Mouse (Mus musculus) hindlimb bud, embryonic 11.5 days (tissue): Measurements from ENCODE around the gene Patl2.

Source experiments
- DNase-seq: peaks from one replicate; pipeline ENCODE4 v3.0.0-alpha.2; 2012; ENCODE audit warnings: low read depth, low spot score; ENCODE audit errors: extremely low spot score

Gene Patl2

DNA sequence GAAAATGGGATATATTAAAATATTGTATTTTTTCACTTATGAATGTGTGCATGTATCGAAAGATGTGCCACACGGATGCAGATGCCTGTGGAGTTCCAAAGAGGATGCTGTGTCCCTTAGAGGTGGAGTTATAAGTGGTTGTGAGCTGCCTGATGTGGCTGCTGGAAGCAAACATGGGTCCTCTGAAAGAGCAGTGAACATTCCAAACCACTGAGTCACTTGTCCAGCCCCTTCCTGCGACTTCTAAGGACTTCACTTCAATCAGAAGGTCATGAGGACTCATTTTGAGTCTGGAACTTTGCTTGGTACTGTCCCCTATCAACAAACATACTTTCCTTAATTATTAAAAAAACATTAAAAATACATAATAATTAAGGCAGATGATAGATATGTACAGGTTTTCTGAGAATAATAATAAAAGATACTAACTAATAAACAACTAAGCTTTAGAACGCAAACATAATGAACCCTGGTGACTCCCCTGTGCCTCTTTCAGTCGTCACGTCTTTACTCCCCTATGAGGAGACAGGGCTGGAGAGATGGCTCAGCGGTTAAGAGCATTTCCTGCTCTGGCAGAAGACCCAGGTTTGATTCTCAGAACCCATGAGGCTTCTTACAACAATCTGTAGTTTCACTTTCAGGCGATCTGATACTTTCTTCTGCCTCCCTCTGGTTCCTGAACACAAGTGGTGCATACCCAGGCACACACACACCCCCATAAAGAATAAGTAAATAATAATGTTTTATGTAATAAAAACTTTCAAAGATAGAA, 5.8 kb downstream of the Patl2 start:
- DNase-seq = no peak

GRCm38 (mm10) chr2:122172188-122172587, 13.8 kb downstream of the Patl2 start:
- DNase-seq = no peak

- no peak for DNase-seq
Measured at GRCm38 (mm10) chr2:122171292-122171691, 14.7 kb downstream of the Patl2 start.

GRCm38 (mm10) chr2:122164293-122164692, 21.7 kb downstream of the Patl2 start:
- no peak for DNase-seq

- no peak for DNase-seq
Measured at GRCm38 (mm10) chr2:122163430-122164195, 22.4 kb downstream of the Patl2 start.

- no peak for DNase-seq
Measured at GRCm38 (mm10) chr2:122162529-122162928, 23.5 kb downstream of the Patl2 start.

DNA sequence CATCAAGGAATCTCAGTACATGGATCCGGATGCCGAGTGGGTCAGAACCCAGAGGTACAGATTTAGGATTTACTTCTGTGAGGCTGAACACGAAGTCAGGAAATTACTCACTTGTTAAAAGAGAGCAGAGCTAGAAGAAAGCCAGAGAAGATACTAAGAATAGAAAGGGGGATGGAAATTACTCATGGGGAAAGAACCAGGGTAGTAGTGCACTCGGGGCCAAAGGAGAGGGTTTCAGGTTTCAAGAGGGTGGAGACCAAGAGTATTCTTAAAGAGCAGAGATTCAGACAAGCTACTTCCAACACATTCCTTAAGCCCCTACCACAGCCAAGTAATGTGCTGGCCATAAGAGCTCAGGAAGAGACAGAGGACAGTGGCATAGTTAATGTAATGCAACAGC, 24.4 kb downstream of the Patl2 start:
- DNase-seq = no peak

- DNase-seq = no peak
Measured at GRCm38 (mm10) chr2:122160680-122161079, 25.3 kb downstream of the Patl2 start, which contains the start of gene Trim69. Gene Trim69, plus strand, starts transcription at chr2:122160700.

- DNase-seq = no peak
Measured at GRCm38 (mm10) chr2:122159667-122160066, 26.3 kb downstream of the Patl2 start.

GRCm38 (mm10) chr2:122158362-122158802, 27.6 kb downstream of the Patl2 start:
- DNase-seq = no peak

- no peak for DNase-seq
Measured at GRCm38 (mm10) chr2:122157561-122157960, 28.4 kb downstream of the Patl2 start.

DNA sequence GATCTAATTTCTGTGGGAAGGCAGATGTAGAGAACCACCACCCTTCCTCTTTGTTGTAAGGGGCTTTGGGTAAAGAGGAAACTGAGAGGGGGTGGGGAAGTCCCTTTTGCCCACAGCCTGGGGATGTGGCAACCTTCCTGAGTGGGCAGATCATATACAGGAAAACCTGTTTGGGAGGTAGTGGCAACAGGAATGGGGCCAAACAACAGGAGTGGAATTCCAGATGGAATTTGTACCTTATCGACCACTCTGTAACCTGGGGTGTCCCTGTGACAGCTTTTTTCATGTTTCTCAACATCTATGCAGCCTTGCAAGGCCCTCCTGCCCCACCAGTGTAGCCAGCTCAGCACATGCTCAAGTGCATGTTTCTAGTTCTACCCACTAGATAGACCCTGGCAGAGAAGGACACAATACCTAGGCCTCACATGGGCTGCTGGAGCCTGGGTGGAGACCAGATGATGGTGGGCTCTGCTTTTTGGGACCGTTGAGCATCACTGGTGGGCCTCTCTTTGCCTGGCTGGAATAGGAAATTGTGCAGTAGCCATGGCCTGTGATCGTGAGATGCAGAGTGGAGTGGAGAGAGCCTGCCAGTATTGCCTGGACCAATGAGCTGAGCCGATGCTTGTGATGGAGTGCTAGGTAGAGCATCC, 29.8 kb downstream of the Patl2 start:
- no peak for DNase-seq

GRCm38 (mm10) chr2:122155292-122155691, 30.7 kb downstream of the Patl2 start:
- no peak for DNase-seq

DNA sequence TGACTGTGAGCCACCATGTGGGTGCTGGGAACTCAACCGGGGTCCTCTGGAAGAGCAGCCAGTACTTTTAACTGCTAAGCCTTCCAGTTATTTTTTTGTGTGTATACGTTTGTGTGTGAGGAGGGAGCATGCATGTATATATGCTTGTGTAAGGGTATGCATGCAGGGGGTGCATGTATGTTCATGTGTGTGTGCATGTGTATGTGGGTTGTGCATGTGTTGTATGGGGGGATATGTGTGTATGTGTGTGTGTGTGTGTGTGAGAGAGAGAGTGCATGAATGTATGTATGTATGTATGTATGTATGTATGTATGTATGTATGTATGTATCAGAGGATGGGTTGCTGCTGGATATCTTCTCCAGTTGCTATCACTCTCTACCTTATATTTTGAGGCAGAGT, 31.5 kb downstream of the Patl2 start:
- DNase-seq = no peak

DNA sequence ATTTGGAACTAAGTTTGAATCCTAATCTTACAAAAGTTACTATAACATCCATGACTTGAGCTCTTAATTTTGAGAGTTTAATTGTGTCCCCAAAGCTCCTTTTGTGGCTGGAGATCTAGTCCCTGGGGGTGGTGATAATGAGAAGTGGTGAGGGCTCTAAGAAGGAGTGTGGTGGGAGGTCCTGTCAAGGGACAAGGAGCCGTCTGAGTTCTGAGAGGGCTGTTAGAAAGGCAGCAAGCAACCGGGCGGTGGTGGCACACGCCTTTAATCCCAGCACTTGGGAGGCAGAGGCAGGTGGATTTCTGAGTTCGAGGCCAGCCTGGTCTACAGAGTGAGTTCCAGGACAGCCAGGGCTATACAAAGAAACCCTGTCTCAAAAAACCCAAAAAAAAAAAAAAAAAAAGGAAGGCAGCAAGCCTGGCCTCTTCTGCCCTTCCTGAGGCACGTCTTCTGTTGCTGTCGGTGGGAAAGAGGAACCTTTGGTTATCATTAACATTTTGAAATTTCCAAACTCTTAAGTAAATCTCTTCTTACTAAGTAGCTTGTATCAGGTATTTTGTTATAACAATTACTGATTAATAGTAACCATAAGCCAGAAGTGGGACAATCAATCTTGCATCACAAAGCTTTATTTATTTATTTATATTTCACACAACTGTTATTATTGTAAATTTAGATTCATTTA, 32.2 kb downstream of the Patl2 start:
- no peak for DNase-seq

GRCm38 (mm10) chr2:122152850-122153249, 33.1 kb downstream of the Patl2 start:
- DNase-seq = no peak

GRCm38 (mm10) chr2:122151221-122151620, 34.8 kb downstream of the Patl2 start:
- DNase-seq = no peak

DNA sequence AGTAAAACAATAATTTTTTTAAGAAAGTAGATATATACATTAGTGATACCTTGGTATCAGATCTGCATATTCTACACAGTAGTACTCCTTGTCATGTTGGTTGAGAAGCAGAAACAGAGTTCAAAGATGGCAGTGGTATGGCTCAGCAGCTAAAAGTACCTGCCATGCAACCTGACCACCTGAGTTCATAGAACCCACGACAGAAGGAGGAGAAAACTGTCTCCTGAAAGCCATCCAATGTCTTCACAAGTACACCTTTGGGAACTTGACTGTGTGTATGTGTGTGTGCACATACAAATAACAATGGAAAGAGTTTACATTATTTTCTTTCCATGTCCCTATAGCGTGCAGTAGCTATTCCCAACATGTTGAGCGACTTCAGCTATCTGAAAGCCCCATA, 36.3 kb downstream of the Patl2 start:
- DNase-seq = no peak

- DNase-seq = no peak
Measured at GRCm38 (mm10) chr2:122149316-122149715, 36.7 kb downstream of the Patl2 start.

GRCm38 (mm10) chr2:122148242-122148917, 37.6 kb downstream of the Patl2 start:
- no peak for DNase-seq
